Mouse (Mus musculus) neural tube, embryonic 10.5 days (tissue): ENCODE results near the gene Tmem45a2.
"Not testable (repeated sequence)": the region's sequence is repeated elsewhere in the genome, so short reads cannot be mapped to it uniquely, and the experiment has no call there.

ENCODE experiments used
- DNase-seq: peaks from one replicate; pipeline ENCODE4 v3.0.0-alpha.2; 2017; ENCODE audit warnings: low spot score; ENCODE audit errors: extremely low spot score

Tmem45a2 gene

GRCm38 (mm10) chr16:57071132-57071639 is at the start of gene Tmem45a2:
Gene Tmem45a2 (minus strand): TSS chr16:57071372.
- no peak for DNase-seq

DNA sequence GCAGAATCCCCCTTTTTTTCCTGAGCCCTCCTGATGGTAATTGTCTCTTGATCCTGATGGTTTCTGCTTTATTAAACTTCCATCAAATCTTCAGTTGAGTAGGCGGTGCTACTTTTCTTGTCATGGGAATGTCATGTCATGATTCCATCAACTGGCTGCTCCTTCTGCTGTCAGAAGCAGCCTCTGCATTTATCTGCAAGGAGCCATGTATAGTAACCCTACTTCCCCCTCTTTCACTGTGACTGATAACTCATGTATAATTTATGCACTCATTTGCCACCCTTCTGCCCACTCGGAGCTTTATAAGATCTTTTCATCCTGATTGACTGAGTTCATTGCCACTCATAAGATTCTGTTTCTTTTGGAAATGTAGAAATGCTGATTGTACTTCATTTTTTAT is 46.4 kb upstream of the Tmem45a2 start:
- no peak for DNase-seq

- no peak for DNase-seq
Measured at GRCm38 (mm10) chr16:57116066-57116465, 44.9 kb upstream of the Tmem45a2 start.

GRCm38 (mm10) chr16:57106185-57106960 is 35.2 kb upstream of the Tmem45a2 start:
- no peak for DNase-seq

- DNase-seq, result no peak
Measured at GRCm38 (mm10) chr16:57101174-57101573, 30.0 kb upstream of the Tmem45a2 start.

DNA sequence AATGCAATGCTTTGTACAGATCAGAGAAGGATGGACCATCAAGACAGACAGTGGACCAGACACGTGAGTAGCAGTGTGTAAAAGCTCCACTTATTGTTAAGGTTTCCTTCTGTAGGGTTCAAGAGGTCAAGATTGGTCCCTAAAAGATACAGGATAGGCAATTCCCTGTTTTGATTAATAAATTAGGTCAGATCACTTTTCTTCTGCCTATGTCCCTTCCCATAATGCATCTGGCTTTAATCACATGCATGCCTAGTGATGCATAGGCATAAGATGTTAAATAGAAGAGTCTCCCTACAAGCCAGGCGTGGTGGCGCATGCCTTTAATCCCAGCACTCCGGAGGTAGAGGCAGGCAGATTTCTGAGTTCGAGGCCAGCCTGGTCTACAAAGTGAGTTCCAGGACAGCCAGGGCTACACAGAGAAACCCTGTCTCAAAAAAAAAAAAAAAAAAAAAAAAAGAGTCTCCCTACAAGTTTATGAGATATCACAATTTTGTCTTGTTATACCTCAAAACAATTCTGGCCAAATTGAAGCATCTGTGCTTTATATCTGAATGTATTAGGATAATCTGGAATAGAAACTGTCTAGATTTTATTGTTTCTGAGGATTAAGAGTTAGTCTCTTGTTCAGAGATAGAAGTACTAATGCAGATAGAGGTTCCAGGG is 28.5 kb upstream of the Tmem45a2 start:
- no peak for DNase-seq

DNA sequence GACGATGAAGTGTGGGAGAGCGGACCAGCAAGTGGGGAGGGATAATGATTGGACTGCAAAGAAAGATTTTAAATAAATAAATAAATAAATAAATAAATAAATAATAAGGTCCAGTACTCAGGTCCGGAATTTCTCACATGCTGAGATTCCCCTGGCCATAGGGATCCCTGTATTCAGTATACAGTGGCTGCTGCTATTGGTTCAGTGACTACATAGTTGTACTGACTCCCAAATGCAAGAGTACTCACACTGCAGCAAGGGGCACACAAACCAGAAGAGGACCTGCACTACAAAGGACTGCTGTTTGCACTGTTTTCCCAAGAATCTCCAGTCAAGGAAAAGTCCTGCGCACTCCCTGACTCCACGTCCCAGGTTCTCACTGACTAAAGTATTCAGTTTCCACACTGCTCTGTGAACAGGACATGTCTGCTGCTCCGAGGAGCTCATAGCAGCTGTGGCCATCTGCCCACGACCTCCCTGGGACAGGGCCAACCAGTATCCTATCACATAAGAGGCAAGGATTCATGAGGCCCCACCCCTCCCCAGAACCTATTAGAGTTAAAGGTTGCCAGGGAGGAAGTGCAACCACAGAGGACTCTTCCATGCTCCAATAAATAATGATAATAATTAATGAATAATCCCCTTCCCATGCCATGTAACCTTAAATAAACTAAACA is 27.4 kb upstream of the Tmem45a2 start:
- DNase-seq, result no peak

GRCm38 (mm10) chr16:57092911-57093605 is 21.9 kb upstream of the Tmem45a2 start:
- no peak for DNase-seq

DNA sequence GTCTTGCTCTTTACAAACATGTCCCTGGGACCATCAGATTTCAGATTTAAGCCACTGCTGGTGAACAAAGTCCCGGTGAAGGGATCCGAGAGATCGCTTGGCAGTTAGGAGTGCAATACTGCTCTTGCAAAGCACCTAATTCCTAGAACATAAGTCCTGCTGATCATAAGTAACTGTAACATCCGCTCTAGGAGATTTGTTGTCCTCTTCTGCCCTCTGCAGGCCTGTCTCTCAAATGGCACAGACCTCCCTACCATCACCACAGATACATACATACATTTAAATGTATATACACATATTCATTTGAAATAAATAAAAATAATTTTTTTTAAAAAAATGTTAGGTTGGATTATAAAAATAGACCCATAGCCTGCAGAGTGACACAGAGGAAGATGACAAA is 21.3 kb upstream of the Tmem45a2 start:
- peak; percentile 28 for DNase-seq

DNA sequence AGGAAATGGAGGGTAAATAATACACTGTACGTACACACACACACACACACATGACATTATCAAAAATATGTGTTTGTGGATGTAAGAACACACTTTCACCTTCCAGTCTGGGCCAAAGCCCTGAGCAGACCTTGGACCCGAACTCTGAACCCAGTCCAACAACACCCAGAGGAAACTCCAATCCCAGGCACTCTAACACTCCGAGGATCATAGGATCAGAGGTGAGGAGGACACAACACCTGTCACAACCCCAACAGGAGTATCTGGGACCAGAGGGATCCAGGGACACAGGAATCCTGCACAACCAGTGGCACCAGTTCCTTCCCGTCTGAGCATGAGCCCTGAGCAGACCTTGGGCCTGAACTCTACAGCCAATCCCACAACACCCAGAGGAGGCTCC is 8.4 kb upstream of the Tmem45a2 start:
- no peak for DNase-seq

- no peak for DNase-seq
Measured at GRCm38 (mm10) chr16:57075986-57076385, 4.8 kb upstream of the Tmem45a2 start.

DNA sequence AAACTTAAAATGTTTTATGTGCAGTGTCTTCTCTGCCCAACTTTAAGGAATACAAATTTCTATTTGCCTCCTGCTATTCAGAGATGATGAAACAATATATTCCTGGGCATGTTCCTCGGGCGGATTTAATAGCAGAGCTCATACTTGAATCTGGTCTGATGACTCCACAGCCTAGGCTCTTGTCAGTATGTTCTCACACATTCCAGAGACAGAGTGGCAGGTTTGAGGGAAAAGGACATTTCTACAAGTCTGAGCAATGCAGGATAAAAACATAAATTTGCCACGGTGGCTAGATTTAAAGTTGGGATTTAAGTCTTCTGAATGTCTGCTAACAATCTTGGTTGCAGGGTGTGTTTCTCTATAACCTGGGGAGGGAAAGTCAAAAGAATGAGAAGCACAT is 9.1 kb downstream of the Tmem45a2 start:
- DNase-seq, result no peak

GRCm38 (mm10) chr16:57056995-57057394 is 14.2 kb downstream of the Tmem45a2 start:
- no peak for DNase-seq

DNA sequence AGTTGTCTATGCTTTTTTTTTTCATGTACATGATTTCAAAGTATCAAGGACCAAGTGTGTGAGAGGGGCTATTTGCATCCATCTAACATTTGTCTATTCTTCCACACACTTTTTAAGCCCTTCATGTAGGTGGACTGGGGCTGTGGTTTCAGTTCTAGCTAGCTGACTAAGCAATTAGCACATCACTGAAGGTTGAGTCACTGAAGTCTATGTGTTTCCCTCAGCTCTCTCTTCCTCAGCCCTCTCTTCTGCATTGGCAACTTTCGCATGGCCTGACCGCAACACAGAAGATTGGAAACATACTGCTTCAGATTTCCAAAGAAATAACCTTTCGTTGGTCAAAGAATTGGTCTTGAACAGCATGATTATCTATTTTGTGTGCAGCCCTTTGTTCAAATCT is 21.2 kb downstream of the Tmem45a2 start:
- DNase-seq, result no peak

DNA sequence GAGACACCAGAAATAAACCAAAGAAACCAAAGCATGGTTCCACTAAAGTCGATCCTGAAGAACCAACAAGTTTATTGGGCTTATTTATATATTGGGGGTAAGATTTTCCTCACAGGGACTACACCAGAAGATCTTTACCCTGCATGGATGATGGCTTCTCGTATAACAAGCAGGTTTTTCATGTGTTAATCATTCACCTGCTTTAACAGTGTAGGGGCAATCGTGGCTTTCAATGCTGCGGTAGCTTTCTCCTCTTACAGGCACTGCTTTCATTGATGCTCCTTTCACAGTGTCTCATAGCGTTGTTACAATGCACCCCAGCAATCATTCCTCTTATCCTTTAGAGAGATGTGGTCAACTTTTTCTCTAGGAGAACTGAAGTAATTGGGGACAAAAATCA is 32.6 kb downstream of the Tmem45a2 start:
- DNase-seq, result no peak

DNA sequence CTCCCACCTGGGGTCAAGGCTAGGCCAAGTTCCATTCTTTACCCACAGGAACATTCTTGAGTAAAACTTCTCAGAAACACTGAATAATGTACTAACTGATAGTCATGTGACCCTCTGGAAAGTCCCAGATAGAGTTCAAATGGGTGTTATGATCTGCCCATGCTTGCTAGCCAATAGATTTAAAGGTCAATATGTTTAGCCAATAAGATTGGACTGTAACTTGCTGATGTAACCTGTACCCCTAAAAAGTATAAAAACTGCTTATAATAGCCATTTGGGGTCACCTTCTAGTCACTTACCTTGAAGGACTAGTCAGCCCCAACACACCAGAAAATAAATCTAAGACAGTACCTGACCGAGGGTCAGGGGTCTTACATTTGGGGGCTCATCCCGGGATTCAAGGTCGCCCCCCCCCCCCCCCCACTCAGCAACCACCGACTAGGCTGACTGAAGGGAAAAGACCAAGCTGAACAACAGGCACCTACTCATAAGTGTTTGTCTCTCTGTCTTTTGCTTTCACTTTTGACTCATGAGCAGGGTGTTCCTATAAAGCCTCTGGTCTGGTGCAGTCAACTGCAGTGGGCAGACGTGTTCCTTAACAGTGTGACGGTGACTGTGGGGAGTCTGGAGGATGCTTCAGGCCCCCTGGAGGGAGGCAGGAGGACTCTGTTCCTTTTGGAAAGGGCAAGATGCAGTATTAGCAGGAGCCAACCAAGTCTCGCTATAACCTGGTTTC is 40.9 kb downstream of the Tmem45a2 start:
- DNase-seq, result no peak

GRCm38 (mm10) chr16:56998283-56998682 is 72.9 kb downstream of the Tmem45a2 start:
- not testable (repeated sequence) for DNase-seq
